Mouse (Mus musculus) olfactory bulb, adult 2 months (tissue): Measurements from ENCODE around the gene Gfpt2.

Experiments
- CTCF ChIP-seq: fragments of 200-500 bp; IDR thresholded peaks from 2 replicates; pipeline ENCODE4 v1.5.1; 2012; ENCODE audit warnings: low read depth, mild to moderate bottlenecking, low read length, moderate library complexity; ENCODE audit not compliant: insufficient read depth
- POLR2A ChIP-seq: fragments of 200-500 bp; IDR thresholded peaks from 2 replicates; pipeline ENCODE4 v1.6.1; 2012; ENCODE audit warnings: mild to moderate bottlenecking, low read depth, low read length, moderate library complexity; ENCODE audit not compliant: insufficient read depth

DNA sequence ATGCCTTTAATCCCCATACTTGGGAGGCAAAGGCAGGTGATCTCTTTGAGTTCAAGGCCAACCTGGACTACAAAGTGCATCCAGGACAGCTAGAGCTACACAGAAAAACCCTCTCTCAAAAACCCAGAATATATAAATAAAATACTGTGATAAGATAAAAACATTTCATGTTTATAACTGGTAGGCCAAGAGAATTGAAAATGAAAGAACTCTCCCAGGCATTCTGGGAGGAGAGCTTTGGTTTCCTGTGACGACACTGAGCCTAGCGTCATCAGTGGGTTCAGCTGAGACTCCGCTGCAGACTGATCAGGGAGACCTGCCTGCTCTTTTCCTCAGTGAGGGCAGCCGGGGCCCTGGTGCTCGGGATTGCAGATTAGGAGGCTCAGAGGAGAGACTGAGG, 61.2 kb downstream of the Gfpt2 start:
- no peak for TF ChIP-seq CTCF
- no peak for TF ChIP-seq POLR2A
